Mouse (Mus musculus) heart, adult 10 weeks (tissue): Measurements from ENCODE around the gene Vmn1r184. TPM values are rescaled to one million over a fixed set of nuclear protein-coding genes. Genes with fewer than 3 reads are reported as not detected.

Source experiments
- polyA plus RNA-seq: library from polyadenylated mRNA; stranded (reverse); fragments of 350-450 nt; fragmentation: Illumina TruSeq; extraction: RNeasy Lipid Tissue Mini Kit (QIAGEN cat#74804); gene quantifications from one replicate; pipeline ENCODE4 v1.2.3, GENCODE M21; 2014; ENCODE audit warnings: low read depth, low replicate concordance

Gene Vmn1r184
- polyA plus RNA-seq = not detected

GRCm38 (mm10) chr7:26260034-26260433 lies at the start of gene Vmn1r184:
TSS of gene Vmn1r184 (plus strand) at chr7:26260334.

DNA sequence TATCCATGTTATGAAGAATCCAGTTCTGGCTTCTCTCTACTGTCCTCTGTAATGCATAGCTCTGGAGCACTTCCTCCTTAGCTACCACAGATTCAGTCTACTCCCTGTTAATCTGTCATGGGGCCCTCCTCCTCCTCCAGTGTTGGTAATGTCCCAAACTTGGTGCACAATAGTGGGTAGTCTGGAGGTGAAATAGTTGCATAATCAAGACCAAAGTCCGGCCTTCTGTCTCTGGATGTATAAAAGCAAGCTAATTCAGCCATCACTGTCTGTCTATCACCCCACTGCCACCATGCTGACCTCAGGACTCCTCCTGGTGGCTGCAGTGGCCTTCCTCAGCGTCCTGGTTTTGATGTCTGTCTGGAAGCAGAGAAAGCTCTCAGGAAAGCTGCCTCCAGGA lies 46.8 kb downstream of the Vmn1r184 start, which contains the start of gene Cyp2a4:
Gene Cyp2a4, plus strand, starts transcription at position 244 of the 400 bp plus-strand sequence.

Other genes starting within 250 kb of the Vmn1r184 start
- not detected for gene Cyp2b13, start 198.8 kb upstream of the Vmn1r184 start, polyA plus RNA-seq
- 0.39 TPM for gene Cyp2b9, start 86.9 kb upstream of the Vmn1r184 start, polyA plus RNA-seq
- gene Cyp2a4, start 46.8 kb downstream of the Vmn1r184 start, polyA plus RNA-seq = not detected
- gene Nlrp9c, start 143.4 kb downstream of the Vmn1r184 start, polyA plus RNA-seq = not detected
- gene Nlrp4a, start 174.8 kb downstream of the Vmn1r184 start, polyA plus RNA-seq = not detected